Mouse (Mus musculus) olfactory bulb, adult 2 months (tissue): ENCODE data around the gene Capn15.

ENCODE experiments used
- CTCF ChIP-seq: fragments of 200-500 bp; IDR thresholded peaks from 2 replicates; pipeline ENCODE4 v1.5.1; 2012; ENCODE audit warnings: low read depth, mild to moderate bottlenecking, low read length, moderate library complexity; ENCODE audit not compliant: insufficient read depth
- POLR2A ChIP-seq: fragments of 200-500 bp; IDR thresholded peaks from 2 replicates; pipeline ENCODE4 v1.6.1; 2012; ENCODE audit warnings: mild to moderate bottlenecking, low read depth, low read length, moderate library complexity; ENCODE audit not compliant: insufficient read depth

DNA sequence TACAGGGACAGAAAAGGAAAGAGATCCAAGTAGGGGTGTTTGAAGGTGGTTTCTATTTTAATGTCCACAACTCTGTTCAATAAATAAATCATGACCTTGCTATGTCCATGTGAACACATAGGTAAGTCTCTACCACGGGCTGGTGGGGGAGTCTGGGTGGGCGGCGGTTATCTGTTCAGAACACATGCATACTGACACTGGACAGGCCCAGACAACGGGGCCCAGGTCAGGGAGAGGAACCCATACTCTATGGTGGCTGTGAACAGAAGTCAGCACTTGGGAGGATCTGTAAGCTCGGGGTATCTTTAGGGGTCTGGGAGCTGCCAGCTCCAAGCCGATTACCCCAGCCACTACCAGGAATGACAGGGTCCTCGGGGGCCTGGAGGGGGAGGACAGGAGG is 39.2 kb downstream of the Capn15 start:
- TF ChIP-seq CTCF (no peak), POLR2A (no peak)
